Mouse (Mus musculus) lung, embryonic 14.5 days (tissue): ENCODE measurements at regions not wholly inside any gene's neighbourhood (a gene's known extent, or its start where the extent isn't known, plus 50 kb on each side); places are given as distances from the start of the nearest gene placed in this dataset.
A peak's percentile ranks its signal among the peaks of the same experiment; 100 is the strongest.

Source experiments
- ATAC-seq: fragments of 200-750 bp; cut with Nextera tagmentation; 2 replicates; pipeline ENCODE4 v1.8.0; 2017; ENCODE audit warnings: mild to moderate bottlenecking, moderate TSS enrichment, moderate library complexity; ENCODE audit not compliant: insufficient read depth
- DNase-seq: peaks from one replicate; pipeline ENCODE4 v3.0.0-alpha.2; 2015
- H3K27ac ChIP-seq: fragments of 300-500 bp; sonication (generic); 2 replicates; pipeline ENCODE4 v1.5.1; 2014; ENCODE audit warnings: low read depth, mild to moderate bottlenecking, moderate library complexity
- H3K27me3 ChIP-seq: fragments of 300-500 bp; sonication (generic); 2 replicates; pipeline ENCODE4 v1.6.1; 2014; ENCODE audit warnings: low read length, control low read depth; ENCODE audit not compliant: insufficient read depth
- H3K36me3 ChIP-seq: fragments of 300-500 bp; sonication (generic); 2 replicates; pipeline ENCODE4 v1.6.1; 2014; ENCODE audit warnings: control low read depth; ENCODE audit not compliant: insufficient read depth
- H3K4me1 ChIP-seq: fragments of 300-500 bp; sonication (generic); 2 replicates; pipeline ENCODE4 v1.6.1; 2014; ENCODE audit warnings: antibody characterized with exemption, control low read depth; ENCODE audit not compliant: insufficient read depth
- H3K4me2 ChIP-seq: fragments of 300-500 bp; sonication (generic); 2 replicates; pipeline ENCODE4 v1.6.1; 2014; ENCODE audit warnings: mild to moderate bottlenecking
- H3K4me3 ChIP-seq: fragments of 300-500 bp; sonication (generic); 2 replicates; pipeline ENCODE4 v1.5.1; 2014; ENCODE audit warnings: low read depth, low read length
- H3K9ac ChIP-seq: fragments of 300-500 bp; sonication (generic); 2 replicates; pipeline ENCODE4 v1.6.1; 2014
- H3K9me3 ChIP-seq: fragments of 300-500 bp; sonication (generic); 2 replicates; pipeline ENCODE4 v1.6.1; 2016; ENCODE audit warnings: low read depth, low read length, control low read depth
- CTCF ChIP-seq: IDR thresholded peaks from 2 replicates; pipeline ENCODE4 v1.5.1; 2016; ENCODE audit warnings: antibody characterized with exemption, low read depth
- WGBS: fragments of 180-500 bp; shearing (Covaris S2); extraction: QIAGEN DNeasy Blood & Tissue Kit; methylation state at CpG from one replicate; pipeline ENCODE4 v1.1.7; 2014; 5-methylcytosine and 5-hydroxymethylcytosine counted together

GRCm38 (mm10) chr8:98955803-98956202 is 460.5 kb downstream of the Cdh8 start:
- Histone ChIP-seq H3K36me3 (no peaks in the 10 kb centered on the region), H3K27ac (no peak overlapping the region), H3K4me1 (no peaks in the 10 kb centered on the region), H3K9me3 (no peaks in the 10 kb centered on the region), H3K4me3 (no peak overlapping the region), H3K4me2 (no peak overlapping the region), H3K9ac (no peak overlapping the region), H3K27me3 (no peaks in the 10 kb centered on the region)
- DNase-seq (no peak), ATAC-seq (no peak)
- 57% methylated on average over 4 of the region's 4 CpGs for WGBS
- TF ChIP-seq CTCF, result no peak

- WGBS, result 80% methylated on average over 3 of the region's 3 CpGs
- H3K4me2 ChIP-seq, result no peak overlapping the region
- no peaks in the 10 kb centered on the region for H3K9me3 ChIP-seq
- TF ChIP-seq CTCF, result no peak
- H3K4me1 ChIP-seq, result no peaks in the 10 kb centered on the region
- no peaks in the 10 kb centered on the region for H3K36me3 ChIP-seq
- H3K27ac ChIP-seq, result no peak overlapping the region
- H3K9ac ChIP-seq, result no peak overlapping the region
- no peaks in the 10 kb centered on the region for H3K27me3 ChIP-seq
- no peak overlapping the region for H3K4me3 ChIP-seq
- DNase-seq (no peak), ATAC-seq (no peak)
Measured at GRCm38 (mm10) chr8:98913159-98913777, 503.0 kb downstream of the Cdh8 start.

- 83% methylated on average over 4 of the region's 4 CpGs for WGBS
- H3K9ac ChIP-seq, result no peak overlapping the region
- H3K4me3 ChIP-seq, result no peak overlapping the region
- DNase-seq (no peak), ATAC-seq (no peak)
- H3K4me1 ChIP-seq, result no peaks in the 10 kb centered on the region
- no peaks in the 10 kb centered on the region for H3K36me3 ChIP-seq
- no peak overlapping the region for H3K4me2 ChIP-seq
- no peaks in the 10 kb centered on the region for H3K9me3 ChIP-seq
- no peak for TF ChIP-seq CTCF
- H3K27ac ChIP-seq, result no peak overlapping the region
- no peaks in the 10 kb centered on the region for H3K27me3 ChIP-seq
Measured at GRCm38 (mm10) chr8:98893331-98893730, 522.9 kb downstream of the Cdh8 start.

- H3K4me3 ChIP-seq, result no peak overlapping the region
- no peaks in the 10 kb centered on the region for H3K9me3 ChIP-seq
- DNase-seq (no peak), ATAC-seq (no peak)
- no peaks in the 10 kb centered on the region for H3K4me1 ChIP-seq
- no peak for TF ChIP-seq CTCF
- no peaks in the 10 kb centered on the region for H3K27me3 ChIP-seq
- H3K36me3 ChIP-seq, result no peaks in the 10 kb centered on the region
- H3K4me2 ChIP-seq, result no peak overlapping the region
- H3K27ac ChIP-seq, result no peak overlapping the region
- no peak overlapping the region for H3K9ac ChIP-seq
- WGBS, result 70% methylated on average over 2 of the region's 2 CpGs
Measured at GRCm38 (mm10) chr8:98861664-98862306, 554.5 kb downstream of the Cdh8 start.

GRCm38 (mm10) chr8:98861175-98861574 is 555.1 kb downstream of the Cdh8 start:
- no peaks in the 10 kb centered on the region for H3K27me3 ChIP-seq
- no peak for ATAC-seq
- H3K9ac ChIP-seq, result no peak overlapping the region

GRCm38 (mm10) chr8:98860416-98860815 is 555.9 kb downstream of the Cdh8 start:
- no peaks in the 10 kb centered on the region for H3K27me3 ChIP-seq
- no peak overlapping the region for H3K9ac ChIP-seq
- TF ChIP-seq CTCF, result no peak
- H3K27ac ChIP-seq, result no peak overlapping the region
- no peaks in the 10 kb centered on the region for H3K4me1 ChIP-seq
- H3K9me3 ChIP-seq, result no peaks in the 10 kb centered on the region
- DNase-seq, result no peak
- H3K36me3 ChIP-seq, result no peaks in the 10 kb centered on the region
- H3K4me2 ChIP-seq, result no peak overlapping the region
- ATAC-seq, result no peak
- H3K4me3 ChIP-seq, result no peak overlapping the region
- 81% methylated on average over 5 of the region's 5 CpGs for WGBS

More at GRCm38 (mm10) chr8:98861175-98861574, 555.1 kb downstream of the Cdh8 start:
- Histone ChIP-seq H3K4me3 (no peak overlapping the region), H3K4me2 (no peak overlapping the region), H3K4me1 (no peaks in the 10 kb centered on the region), H3K9me3 (no peaks in the 10 kb centered on the region), H3K27ac (no peak overlapping the region), H3K36me3 (no peaks in the 10 kb centered on the region)
- WGBS, result 61% methylated on average over 4 of the region's 4 CpGs
- DNase-seq, result no peak
- no peak for TF ChIP-seq CTCF

- WGBS, result 46% methylated on average over 5 of the region's 5 CpGs
- Histone ChIP-seq H3K27ac (no peak overlapping the region), H3K27me3 (no peaks in the 10 kb centered on the region), H3K4me2 (no peak overlapping the region), H3K4me1 (no peaks in the 10 kb centered on the region), H3K36me3 (no peaks in the 10 kb centered on the region), H3K9me3 (no peaks in the 10 kb centered on the region), H3K4me3 (no peak overlapping the region), H3K9ac (no peak overlapping the region)
- ATAC-seq (no peak), DNase-seq (peak; percentile 2)
- no peak for TF ChIP-seq CTCF
Measured at GRCm38 (mm10) chr8:98829515-98829914, 586.8 kb downstream of the Cdh8 start.
